Mouse (Mus musculus) brain, embryonic 14.5 days (tissue): ENCODE results near the gene Slit2.
A peak's percentile ranks its signal among the peaks of the same experiment; 100 is the strongest.

Source experiments
- CTCF ChIP-seq: fragments of 200-500 bp; IDR thresholded peaks from 2 replicates; pipeline ENCODE4 v1.5.1; 2012; ENCODE audit warnings: inconsistent platforms, mild to moderate bottlenecking, moderate library complexity, borderline replicate concordance; ENCODE audit not compliant: insufficient read depth, insufficient read length; ENCODE audit errors: extremely low read depth
- POLR2A ChIP-seq: fragments of 200-500 bp; IDR thresholded peaks from 2 replicates; pipeline ENCODE4 v1.6.1; 2012; ENCODE audit warnings: mild to moderate bottlenecking, inconsistent platforms, borderline replicate concordance; ENCODE audit not compliant: poor library complexity, insufficient read depth, insufficient read length, severe bottlenecking; ENCODE audit errors: extremely low read depth

GRCm38 (mm10) chr5:48138849-48139487, 156.0 kb downstream of the Slit2 start:
- TF ChIP-seq CTCF (peak; percentile 40; the same call in 1 of the 2 replicates), POLR2A (no peak)
